Mouse (Mus musculus): Measurements from ENCODE around the gene Rbm19.
"Not testable (repeated sequence)": the region's sequence is repeated elsewhere in the genome, so short reads cannot be mapped to it uniquely, and the experiment has no call there.

Gene Rbm19

DNA sequence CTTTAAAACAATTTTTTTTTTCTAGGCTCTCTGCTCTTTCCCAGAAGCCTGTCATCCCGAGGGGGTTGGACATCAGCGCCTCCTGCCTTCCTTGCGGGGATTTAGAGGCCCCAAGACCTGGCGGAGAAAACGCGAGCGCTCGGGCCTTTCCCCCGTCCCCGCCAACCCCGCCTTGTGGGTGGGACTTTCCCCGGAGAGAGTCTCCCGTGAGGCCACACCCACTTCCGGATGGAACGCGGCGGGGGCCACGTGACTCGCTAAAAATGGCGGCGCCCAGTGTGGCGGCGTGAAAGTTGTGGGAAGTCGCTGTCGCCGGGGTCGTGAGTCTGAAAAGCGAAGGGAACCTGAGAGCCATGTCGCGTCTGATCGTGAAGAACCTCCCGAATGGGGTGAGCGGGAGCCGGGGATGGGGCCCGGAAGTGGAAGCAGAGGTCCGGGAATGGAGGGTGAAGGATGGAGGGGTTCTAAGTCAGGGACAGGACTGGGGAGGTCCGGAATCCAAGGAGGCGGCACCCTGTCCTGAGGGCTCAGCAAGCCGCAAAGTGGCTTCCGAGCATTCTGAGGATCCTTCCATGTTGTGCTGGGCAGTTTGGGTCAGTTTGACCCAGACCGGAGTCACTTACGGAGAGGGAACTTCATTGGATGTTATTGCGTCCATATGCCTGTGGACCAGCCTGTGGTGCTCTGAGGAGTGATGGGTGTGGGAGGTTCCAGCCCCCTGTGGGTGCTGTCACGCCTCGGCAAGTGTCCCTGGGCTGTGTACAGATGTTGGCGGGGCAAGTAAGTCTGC, at the start of gene Rbm19:
Gene Rbm19 (plus strand): TSS at position 205 of the 790 bp plus-strand sequence.
- peak; percentile 96 for DNase-seq (ENCODE audit: low read depth, low spot score)

DNA sequence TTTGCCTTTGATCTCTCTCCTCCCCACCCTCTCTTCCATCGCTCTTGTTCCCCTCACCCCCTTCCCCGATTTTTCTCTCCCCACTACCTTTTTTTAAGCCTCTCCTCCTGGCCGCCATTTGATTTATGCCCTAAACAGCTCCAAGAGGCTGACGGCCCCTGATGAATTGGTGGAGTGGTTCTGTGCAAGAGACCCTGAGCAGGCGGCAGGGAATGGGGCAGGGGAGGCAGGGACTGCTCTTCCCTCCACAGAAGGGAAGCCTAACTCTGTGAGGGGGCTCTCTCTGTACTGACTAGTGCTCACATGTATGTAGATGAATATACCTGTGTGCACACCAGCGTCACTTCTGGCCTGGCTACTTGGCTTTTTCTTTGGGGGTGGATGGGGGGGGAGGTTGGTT, 49.0 kb upstream of the Rbm19 start:
- no peak for DNase-seq (ENCODE audit: low read depth, low spot score)

DNA sequence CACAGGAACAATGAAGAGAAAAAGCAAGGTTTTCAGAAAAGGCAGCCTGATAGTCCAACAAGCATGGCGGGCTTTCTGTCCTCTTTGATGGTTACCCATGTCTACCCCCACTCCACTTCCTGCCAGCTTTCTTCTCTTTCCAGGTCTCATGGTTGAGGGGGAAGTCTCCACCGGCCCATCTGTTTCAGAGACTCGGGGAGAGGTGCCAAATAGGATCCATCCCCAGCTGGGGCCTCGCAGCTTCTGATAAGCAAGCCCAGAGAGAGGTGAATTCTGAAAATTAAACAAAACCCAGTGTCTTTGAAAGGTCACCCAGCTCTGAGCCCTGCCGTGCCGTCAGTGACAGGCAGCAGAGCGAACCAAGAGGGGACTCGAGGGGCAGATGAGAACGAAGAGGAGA, 42.2 kb upstream of the Rbm19 start:
- DNase-seq (ENCODE audit: low read depth, low spot score), result no peak

DNA sequence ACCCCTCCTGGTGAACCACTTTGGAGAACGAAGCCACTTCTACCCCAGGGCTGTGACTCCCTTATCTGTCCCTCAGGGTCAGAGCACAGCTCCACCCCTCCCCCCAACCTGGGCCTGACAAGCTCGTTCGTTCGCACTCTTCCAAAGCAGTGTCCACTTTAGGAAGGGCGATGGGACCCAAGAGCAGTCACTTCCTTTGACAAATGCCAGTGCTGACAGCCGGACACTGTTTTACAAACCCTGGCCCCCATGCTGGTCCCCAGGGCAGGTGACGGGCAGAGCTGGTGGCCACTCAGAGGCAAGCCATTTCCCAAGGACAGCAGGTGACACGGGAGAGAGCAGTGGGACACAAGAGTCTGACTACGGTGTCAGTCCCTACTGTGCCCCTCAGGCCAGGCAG, 36.2 kb upstream of the Rbm19 start:
- DNase-seq (ENCODE audit: low read depth, low spot score), result no peak

DNA sequence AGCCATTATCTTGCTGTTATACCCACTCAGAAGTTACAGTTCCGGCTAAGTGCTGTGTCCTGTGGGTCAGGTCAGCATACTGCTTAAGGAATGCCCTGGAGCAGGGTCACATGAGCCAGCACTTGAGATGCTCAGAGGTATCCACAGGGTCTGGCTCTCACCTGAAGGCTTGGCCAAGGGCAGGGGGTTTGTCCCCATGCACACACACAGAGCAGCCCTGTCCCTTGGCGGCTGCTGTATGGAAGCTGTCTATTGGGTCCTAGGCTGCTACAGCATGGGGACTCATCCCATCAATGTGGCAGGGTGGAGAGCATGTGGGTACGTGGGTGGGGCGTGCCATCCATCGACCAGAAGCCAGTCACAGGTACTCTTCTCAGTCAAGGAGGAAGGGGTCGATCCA, 35.8 kb upstream of the Rbm19 start:
- DNase-seq (ENCODE audit: low read depth, low spot score), result no peak

DNA sequence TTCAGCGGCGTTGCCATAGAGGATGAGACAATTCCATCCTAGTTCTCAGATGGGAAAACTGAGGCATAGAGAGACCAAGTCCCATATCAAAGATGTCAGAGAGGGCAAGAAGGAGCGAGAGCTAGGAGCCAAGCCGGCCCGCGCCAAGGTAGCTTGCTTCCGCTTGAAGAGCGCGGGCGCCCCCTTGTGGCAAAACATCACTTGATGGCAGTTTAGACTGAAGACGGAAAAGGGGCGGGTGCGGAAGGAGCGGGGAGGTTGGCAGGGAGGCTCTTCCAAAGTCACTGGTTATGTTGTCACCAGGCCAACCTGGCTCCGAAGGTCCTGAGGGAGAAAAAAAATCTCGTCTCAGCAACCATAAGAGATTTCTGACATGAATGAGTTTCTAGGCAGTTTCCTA, 27.7 kb upstream of the Rbm19 start:
- peak; percentile 94 for DNase-seq (ENCODE audit: low read depth, low spot score)

DNA sequence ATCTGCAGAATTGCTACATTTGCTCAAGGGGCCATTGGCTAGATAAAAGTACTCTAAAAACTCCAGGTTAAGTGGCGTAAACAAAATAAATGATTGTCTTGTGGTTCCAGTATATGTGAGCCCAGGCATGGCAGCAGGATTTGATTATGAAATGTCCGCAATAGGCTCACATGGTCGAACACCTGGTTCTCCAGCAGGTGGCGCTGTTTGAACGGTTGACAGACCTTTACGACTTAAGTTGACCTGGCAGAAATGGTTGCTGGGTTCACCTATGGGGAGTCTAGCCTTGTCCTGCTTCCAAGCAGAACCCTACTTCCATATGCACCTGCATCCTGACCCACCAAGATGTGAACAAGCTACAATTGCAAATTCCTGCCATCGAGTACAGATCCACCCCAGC, 21.7 kb upstream of the Rbm19 start:
- DNase-seq (ENCODE audit: low read depth, low spot score), result peak; percentile 83

DNA sequence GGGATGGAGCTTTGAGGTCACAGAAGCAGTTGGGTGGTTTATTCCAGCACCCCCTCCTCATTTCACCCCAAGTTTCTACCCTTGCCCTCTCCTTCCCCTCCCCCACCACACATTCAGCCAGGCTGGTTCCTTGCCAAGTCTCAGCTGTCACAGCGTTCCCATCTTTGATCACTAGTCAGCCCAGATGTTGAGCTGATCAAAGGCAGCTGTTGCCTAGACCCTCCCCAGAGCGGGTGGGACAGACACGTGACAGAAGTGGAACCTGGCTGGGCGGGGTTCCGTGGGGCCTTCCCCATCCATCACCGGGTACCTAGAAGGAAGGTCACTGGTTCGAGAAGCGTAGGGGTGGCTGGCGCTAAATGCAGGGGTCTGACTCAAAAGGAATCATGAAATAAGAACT, 19.2 kb upstream of the Rbm19 start:
- no peak for DNase-seq (ENCODE audit: low read depth, low spot score)

DNA sequence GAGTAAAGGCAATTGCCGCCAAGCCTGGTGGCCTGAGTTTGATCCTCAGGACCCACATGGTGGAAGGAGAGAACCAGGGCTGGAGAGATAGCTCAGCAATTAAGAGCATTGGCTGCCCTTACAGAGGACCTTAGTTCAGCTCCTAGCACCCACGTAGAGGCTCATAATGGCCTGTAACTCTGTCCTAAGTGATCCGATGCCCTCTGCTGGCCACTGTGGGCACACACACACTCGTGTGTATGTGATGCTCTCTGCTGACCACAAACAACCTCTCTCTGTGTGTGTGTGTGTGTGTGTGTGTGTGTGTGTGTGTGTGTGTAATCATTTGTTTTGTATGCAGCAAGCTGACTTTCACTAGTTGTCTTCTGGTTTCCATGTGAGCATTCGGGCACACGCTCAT, 15.5 kb upstream of the Rbm19 start:
- no peak for DNase-seq (ENCODE audit: low read depth, low spot score)

DNA sequence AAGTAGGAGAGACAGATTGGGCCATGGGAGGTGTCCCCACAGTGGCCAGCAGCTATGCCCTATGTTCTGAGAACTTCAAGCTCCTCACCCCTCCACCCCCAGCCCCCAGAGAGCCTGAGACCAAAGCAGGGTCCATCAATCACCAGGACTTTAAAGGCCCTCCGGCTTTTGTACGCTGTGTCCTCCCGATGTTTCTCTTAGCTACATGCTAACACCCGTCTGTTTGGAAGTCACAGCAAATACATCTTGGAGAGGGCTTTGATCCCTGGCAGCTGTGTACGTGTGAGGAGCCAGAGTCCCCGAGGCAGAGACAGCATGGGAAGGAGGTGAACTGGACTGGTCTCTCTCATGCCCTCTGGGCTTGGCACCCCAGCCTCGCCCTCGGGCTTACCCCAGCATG, 14.2 kb upstream of the Rbm19 start:
- no peak for DNase-seq (ENCODE audit: low read depth, low spot score)

DNA sequence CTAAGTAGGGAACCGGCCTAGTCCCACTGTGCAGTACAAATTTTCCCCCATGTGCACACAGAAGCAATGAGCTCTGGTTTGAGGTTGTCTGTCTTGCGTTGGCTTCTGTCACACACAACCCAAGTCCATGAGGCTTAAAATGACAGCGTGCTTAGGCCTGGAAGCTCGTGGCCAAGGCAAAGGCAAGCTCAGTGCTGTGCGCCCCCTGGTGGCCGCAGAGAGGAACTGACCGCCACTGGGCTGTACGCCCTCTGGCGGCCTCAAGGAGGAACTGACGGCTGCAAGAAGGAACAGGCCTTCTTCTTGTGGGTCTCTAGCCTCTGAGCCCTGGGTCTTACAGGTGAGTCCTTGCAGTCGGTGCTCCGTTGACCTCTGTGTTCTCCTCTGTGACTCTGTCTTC, 13.5 kb upstream of the Rbm19 start:
- DNase-seq (ENCODE audit: low read depth, low spot score), result peak; percentile 84

DNA sequence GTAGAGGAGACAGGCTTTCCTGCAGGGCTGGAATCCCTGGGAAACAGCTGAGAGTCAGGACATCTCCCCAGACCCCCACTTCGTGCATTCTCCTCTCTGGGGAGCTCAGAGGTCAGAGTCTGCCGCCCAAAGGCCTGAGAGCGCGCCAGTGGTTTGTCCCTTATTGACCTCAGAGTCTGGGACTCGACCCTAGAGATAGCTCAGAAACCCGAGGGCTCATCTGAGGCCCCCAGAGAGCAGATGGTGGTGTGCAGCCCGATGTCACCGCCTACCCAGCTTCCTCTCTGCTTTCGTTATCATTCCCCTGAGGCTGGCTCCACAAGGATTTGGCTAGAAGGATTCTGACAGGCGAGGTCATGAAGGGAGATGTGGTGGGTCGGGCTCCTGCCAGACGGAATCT, 12.8 kb upstream of the Rbm19 start:
- no peak for DNase-seq (ENCODE audit: low read depth, low spot score)

DNA sequence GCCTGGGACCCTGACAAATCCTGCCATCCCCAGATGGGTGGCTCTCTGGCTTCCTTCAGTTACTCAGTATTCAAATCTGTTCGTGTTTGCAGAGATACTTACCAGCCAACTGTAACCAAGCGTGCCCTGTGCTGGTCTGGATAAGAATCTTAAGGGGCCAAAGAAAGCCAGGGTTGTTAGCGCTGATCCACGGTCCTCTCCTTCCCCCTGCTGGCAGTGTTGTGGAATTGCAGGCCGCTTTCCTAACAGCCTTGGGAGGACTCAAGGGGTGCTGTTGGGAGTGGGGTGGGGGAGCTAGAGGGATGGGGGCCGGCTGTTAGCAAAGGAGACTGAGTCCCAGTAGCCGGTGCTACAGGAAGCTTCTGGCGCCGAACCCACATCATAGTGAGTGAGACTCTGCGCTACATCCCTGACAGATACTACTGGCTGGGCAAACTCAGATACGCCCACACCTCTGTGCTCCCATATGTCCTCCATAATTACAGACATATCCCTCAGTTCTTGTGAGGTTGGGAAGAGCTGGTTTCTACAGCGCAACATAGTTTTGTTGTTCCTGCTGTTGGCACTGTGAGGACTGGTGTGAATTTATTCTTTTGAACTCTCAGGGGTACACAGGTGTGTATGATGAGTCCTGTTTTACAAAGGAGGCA, 9.7 kb upstream of the Rbm19 start:
- peak; percentile 70 for DNase-seq (ENCODE audit: low read depth, low spot score)

DNA sequence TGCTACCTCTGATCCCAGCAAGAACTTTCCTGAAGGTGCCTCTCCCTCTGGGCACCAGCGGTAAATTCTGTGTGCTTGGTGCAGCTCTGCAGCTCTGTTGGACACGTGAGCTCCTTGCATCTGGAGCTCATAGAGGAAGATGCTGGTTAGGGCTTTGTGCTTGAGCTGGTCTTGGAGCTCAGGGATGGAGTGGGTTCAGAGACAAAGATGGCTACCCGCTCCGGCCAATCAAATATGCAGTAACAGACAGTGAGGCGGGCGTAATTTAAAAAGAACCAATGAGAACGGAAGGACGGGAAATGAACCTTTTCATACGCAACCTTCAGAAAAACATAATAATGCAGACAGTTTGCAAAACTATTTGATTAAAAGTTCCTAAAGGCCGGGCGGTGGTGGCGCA, 1.9 kb upstream of the Rbm19 start:
- DNase-seq (ENCODE audit: low read depth, low spot score), result no peak

DNA sequence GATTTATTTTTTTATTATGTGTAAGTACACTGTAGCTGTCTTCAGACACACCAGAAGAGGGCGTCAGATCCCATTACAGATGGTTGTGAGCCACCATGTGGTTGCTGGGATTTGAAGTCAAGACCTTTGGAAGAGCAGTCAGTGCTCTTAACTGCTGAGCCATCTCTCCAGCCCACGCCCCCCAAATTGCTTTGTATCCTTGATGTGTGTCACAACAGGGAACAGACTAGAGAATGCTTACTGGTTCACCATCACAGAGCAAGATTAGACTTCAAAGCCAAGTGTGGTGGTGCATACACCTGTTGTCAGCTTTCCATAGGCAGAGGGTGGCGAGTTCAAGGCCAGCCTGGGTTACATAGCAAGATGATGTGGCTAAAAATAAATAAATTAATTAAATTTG, 896 bp downstream of the Rbm19 start:
- DNase-seq (ENCODE audit: low read depth, low spot score), result not testable (repeated sequence)

DNA sequence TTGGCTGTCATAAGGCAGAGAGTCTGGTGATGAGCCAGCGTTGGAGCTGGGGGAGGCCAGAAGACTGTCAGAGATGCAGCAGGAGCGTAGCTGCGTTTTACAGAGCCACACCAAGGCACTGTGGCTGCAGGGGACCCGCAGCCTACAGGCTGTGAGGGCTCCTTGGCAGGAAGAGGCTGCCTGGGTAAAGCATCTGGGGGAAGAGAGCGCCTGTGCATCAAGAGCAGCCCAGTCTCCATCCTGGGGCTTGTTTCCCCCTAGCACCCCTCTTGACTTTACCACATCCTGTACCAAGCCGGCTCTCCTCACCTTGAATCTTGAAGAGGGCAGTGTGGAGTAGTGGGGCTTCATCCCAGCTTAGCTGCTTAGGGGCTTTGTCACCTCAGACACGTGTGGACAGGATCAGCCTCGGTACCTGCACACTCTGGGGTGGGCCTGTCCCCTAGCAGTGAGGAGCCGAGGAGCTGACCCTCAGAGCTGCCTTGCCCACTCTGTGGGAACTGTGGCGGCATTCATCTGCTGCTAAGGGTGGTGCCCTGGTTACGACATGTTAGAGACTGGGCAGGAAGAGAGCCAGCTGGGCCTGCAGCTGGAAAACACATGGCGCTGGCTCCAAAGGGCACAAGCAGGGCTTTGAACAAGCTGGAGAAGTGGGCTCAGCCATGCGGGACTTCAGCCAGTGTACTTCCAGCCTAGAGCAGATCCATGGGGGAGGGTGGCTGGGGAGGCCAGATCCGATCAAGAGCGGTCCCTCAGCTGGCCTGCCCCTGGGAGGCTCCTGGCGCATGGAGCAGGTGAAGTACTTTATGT, 8.8 kb downstream of the Rbm19 start:
- DNase-seq (ENCODE audit: low read depth, low spot score), result no peak

DNA sequence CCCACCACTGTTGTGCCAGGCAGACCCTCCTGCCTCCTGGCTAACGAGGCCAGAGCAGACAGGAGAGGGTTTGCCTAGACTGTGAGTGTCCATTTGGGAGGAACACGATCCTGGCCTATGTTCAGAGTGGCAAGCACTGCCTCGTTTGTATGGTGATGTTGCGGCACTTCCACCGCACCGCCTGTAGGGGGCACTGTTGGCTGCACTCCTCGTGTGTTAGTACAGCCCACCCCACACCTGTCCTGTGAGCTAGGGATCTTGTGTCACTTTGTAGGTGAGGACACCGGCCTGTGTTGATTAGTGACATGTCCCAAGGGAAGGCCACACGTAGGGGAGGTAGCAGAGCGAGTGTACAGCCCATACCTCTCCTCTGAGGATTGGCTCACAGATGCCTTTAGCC, 11.4 kb downstream of the Rbm19 start:
- peak; percentile 50 for DNase-seq (ENCODE audit: low read depth, low spot score)

DNA sequence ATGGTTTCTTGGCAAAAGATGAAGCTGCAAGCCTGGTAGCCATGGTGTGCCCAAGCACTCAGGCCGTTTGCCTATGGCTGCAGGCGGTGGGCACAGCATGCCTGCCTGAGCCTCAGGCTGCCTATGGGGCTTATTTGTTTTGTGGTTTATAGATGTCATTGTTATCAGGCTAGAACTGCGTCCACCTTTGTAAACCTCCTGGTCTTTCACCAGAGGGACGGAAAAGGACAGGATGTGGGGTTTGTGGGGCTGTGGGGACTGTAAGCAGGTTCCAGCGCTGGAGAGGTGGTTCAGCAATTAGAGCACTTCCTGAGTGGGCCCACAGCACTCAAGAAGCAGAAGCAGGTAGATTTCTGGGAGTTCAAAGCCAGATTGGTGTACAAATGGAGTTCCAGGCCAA, 12.2 kb downstream of the Rbm19 start:
- DNase-seq (ENCODE audit: low read depth, low spot score), result no peak

DNA sequence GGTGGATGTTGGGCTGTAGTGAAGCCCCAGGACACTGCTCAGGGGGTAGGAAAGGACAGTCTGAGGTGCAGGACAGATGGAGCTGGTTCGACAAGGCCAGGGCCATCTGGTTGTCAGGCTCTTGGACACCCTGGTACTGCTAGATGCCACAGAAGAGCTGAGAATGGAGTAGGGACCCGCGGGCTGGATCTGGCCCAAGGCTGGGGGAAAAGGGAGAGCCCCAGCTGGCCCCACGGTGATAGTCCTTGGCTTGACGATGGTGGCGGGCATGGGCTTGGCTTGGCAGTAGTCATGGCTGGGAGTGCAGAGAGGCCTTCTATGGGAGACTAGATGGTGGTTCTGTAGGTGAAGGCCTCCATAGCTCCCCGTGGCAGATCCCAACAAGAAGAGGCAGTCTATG, 12.8 kb downstream of the Rbm19 start:
- DNase-seq (ENCODE audit: low read depth, low spot score), result no peak

DNA sequence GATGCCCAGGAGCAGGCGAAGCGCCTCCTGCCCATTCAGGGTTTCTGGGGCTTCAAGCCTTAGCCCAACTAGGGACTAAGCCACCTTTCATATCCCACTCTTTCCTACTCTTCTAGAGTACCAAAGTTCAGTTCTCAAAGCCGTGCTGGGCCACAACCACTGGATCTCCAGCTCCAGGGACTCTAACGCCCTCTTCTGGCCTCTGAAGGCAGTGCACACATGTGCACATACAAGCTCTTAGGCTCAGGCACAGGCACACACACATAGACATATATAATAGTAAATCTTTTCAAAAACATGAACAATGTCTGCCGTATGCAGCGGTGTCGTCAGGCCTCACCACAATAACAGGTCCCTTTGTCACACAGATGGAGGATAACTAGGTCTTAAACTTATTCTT, 13.5 kb downstream of the Rbm19 start:
- DNase-seq (ENCODE audit: low read depth, low spot score), result peak; percentile 13

DNA sequence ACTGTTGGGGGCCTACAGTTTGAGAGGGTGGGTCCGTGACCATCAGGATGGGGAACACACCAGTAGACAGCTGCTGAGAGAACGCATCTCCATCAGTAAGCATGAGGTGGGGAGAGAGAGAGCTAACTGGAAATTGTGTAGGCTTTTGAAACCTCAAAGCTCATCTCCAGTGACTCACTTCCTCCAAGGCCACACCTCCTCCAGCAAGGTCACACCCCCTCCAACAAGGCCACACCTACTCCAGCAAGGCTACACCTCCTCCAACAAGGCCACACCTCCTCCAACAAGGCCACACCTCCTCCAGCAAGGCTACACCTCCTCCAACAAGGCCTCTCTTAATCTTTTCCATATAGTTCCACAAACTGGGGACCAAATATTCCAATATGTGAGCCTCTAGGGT, 13.9 kb downstream of the Rbm19 start:
- DNase-seq (ENCODE audit: low read depth, low spot score), result peak; percentile 74

DNA sequence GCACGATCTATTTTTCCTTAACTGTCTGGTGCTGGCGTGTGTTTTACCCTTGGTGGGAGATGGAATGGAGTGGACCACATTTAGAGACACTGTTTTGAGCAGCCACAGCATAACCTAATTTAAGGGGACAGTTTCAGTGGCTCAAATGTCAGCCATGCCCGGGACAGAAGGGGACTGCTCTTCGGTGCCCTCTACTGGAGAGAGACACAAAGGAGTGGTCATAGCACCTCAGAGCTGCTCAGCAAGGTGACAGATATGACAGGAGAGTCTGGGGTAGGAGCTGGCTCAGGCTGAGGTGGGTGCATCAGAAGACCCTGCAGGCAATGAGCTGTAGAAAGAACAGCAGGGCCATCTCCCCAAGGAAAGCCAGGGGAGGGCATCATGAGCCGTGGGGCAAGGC, 15.3 kb downstream of the Rbm19 start:
- DNase-seq (ENCODE audit: low read depth, low spot score), result peak; percentile 62

DNA sequence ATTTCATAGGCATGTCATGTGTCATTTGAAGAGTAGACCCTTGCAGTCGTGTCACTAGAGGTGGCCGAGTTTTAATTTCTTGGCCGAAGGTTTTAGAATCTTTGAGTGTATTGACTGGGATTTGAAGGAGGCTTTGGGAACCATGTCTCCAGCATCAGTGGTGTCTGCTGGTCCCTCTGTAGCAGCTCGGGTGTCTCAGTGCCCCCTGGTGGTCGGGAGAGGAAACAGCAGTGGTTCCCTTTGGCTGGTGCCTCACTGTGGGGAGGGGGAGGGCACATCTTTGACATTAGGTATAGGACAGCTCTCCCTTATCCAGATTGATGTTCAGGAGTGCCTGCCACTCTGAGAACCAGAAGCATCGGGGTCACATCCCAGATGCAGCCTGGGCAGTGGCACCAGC, 17.7 kb downstream of the Rbm19 start:
- peak; percentile 72 for DNase-seq (ENCODE audit: low read depth, low spot score)

Measured in CD4-positive, CD25-positive, alpha-beta regulatory T cell, adult 2 months (primary cell).